Mouse (Mus musculus) liver, postnatal 0 days (tissue): ENCODE data around the gene Rpap3.

ENCODE experiments used
- CTCF ChIP-seq: sonication (generic); IDR thresholded peaks from 2 replicates; pipeline ENCODE4 v1.5.1; 2016; ENCODE audit warnings: antibody characterized with exemption, low read depth
- EP300 ChIP-seq: IDR thresholded peaks from 2 replicates; pipeline ENCODE4 v1.6.1; 2016; ENCODE audit warnings: antibody characterized with exemption, low read depth, mild to moderate bottlenecking

- TF ChIP-seq CTCF = no peak
- no peak for TF ChIP-seq EP300
Observed at GRCm38 (mm10) chr15:97749841-97750240, 44.2 kb upstream of the Rpap3 start.
